Mouse (Mus musculus) heart, embryonic 11.5 days (tissue): ENCODE results near the gene Smpd3. TPM values are rescaled to one million over a fixed set of nuclear protein-coding genes. Genes with fewer than 3 reads are reported as not detected.
A peak's percentile ranks its signal among the peaks of the same experiment; 100 is the strongest.
"Not testable (repeated sequence)": the region's sequence is repeated elsewhere in the genome, so short reads cannot be mapped to it uniquely, and the experiment has no call there.

Source experiments
- ATAC-seq: fragments of 200-750 bp; cut with Nextera tagmentation; replicated peaks from 2 replicates; pipeline ENCODE4 v1.8.0; 2017; ENCODE audit warnings: moderate library complexity; ENCODE audit not compliant: insufficient number of reproducible peaks, low FRiP score, low TSS enrichment
- H3K27ac ChIP-seq: fragments of 300-500 bp; sonication (generic); 2 replicates; pipeline ENCODE4 v1.5.1; 2014; ENCODE audit warnings: mild to moderate bottlenecking, low read depth, low read length
- H3K27me3 ChIP-seq: fragments of 300-500 bp; sonication (generic); 2 replicates; pipeline ENCODE4 v1.6.1; 2014; ENCODE audit warnings: mild to moderate bottlenecking, low read length, mixed read lengths; ENCODE audit not compliant: control insufficient read depth, insufficient read depth
- H3K36me3 ChIP-seq: fragments of 300-500 bp; sonication (generic); 2 replicates; pipeline ENCODE4 v1.6.1; 2014; ENCODE audit warnings: mild to moderate bottlenecking, low read length, moderate library complexity, mixed read lengths; ENCODE audit not compliant: control insufficient read depth, insufficient read depth
- H3K4me1 ChIP-seq: fragments of 300-500 bp; sonication (generic); 2 replicates; pipeline ENCODE4 v1.6.1; 2014; ENCODE audit warnings: low read length; ENCODE audit not compliant: control insufficient read depth, insufficient read depth
- H3K4me2 ChIP-seq: fragments of 300-500 bp; sonication (generic); 2 replicates; pipeline ENCODE4 v1.6.1; 2014; ENCODE audit warnings: mild to moderate bottlenecking, moderate library complexity
- H3K4me3 ChIP-seq: fragments of 300-500 bp; sonication (generic); 2 replicates; pipeline ENCODE4 v1.5.1; 2014; ENCODE audit warnings: low read depth, low read length
- H3K9ac ChIP-seq: fragments of 300-500 bp; sonication (generic); 2 replicates; pipeline ENCODE4 v1.6.1; 2014; ENCODE audit warnings: mild to moderate bottlenecking, low read depth, low read length, moderate library complexity
- H3K9me3 ChIP-seq: fragments of 300-500 bp; sonication (generic); replicated peaks from 2 replicates; pipeline ENCODE4 v1.6.1; 2016; ENCODE audit warnings: low read length; ENCODE audit not compliant: control insufficient read depth
- WGBS: fragments of 180-500 bp; shearing (Covaris S2); extraction: QIAGEN DNeasy Blood & Tissue Kit; methylation state at CpG from one replicate; pipeline ENCODE4 v1.1.7; 2014; ENCODE audit not compliant: insufficient replicate concordance; 5-methylcytosine and 5-hydroxymethylcytosine counted together
- polyA plus RNA-seq: library from polyadenylated mRNA; unstranded; fragments of >200 nt; fragmentation: Nextera tagmentation; extraction: Ambion mirVana; gene quantifications from 2 replicates; pipeline ENCODE4 v1.2.1, GENCODE M21; 2014

The Smpd3 gene
- polyA plus RNA-seq, 1 experiment from 2014 or later: 2.3 TPM

DNA sequence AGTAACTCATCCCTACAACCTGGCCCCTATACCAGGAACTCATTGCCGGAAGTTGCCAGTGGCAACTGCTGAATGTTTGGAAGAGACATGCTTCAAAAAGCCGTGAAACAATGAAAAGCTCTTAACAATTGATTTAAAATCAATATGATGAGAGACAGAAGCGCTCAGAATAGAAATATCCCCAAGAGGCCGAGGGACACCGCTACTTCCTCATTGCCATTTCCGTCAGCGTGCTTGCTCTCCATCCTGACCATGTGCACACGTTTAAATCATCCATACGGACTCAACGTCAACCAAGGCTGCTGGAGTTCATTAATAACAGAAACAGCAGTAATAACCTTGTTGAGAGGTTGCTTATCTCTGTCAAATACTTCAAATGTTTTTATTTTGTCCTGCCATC, 21.3 kb downstream of the Smpd3 start:
- H3K27me3 ChIP-seq: peaks cover 2% of the 10 kb centered on the region; the same call in 1 of the 2 replicates
- no peak overlapping the region for H3K9ac ChIP-seq
- no peak for ATAC-seq
- no peak overlapping the region for H3K4me2 ChIP-seq
- H3K4me3 ChIP-seq: no peak overlapping the region
- WGBS: 71% methylated on average over 10 of the region's 10 CpGs
- no peaks in the 10 kb centered on the region for H3K36me3 ChIP-seq
- no peaks in the 10 kb centered on the region for H3K4me1 ChIP-seq
- no peak overlapping the region for H3K27ac ChIP-seq
- no peaks in the 10 kb centered on the region for H3K9me3 ChIP-seq

DNA sequence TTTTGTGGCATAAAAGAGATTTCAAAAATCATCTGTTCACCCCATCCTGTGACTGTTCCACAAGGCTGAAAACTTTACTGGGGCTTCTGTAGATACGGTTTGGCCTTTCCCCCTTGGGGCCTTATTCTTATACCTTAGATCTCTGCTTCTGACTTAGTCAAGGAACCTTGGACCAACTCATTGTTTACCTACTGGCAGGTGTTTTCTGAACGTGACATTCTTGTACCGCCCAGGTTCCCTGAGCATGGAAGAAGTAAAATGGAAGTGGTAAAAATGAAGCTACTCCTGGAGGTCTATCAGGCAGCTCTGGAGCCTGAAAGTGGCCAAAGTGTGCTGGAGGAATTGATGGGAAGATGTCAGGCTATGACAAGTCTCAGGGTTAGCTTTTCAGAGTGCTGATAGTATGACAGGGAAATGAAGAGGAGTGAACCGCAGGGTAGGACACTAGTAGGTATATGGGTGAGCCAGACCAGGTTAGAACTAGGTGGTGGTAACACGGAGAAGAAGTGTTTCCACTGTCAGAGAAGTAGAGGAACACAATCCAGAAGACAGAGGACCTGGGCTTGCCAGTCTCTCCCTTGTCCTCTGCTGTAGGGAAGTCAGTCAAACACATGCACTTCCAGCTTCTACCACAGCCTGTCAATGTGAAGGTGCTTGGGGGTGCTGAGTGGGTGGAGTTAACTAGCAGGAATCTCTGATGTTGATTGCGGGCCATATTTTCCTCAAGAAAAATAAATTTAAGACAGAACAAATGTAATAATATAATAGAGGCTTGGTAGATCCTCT, 22.2 kb downstream of the Smpd3 start:
- ATAC-seq: no peak
- H3K9ac ChIP-seq: no peak overlapping the region
- 82% methylated on average over 6 of the region's 6 CpGs for WGBS
- H3K27me3 ChIP-seq: peaks cover 2% of the 10 kb centered on the region; the same call in 1 of the 2 replicates
- H3K4me3 ChIP-seq: no peak overlapping the region
- no peak overlapping the region for H3K4me2 ChIP-seq
- no peaks in the 10 kb centered on the region for H3K9me3 ChIP-seq
- H3K36me3 ChIP-seq: no peaks in the 10 kb centered on the region
- no peak overlapping the region for H3K27ac ChIP-seq
- no peaks in the 10 kb centered on the region for H3K4me1 ChIP-seq

DNA sequence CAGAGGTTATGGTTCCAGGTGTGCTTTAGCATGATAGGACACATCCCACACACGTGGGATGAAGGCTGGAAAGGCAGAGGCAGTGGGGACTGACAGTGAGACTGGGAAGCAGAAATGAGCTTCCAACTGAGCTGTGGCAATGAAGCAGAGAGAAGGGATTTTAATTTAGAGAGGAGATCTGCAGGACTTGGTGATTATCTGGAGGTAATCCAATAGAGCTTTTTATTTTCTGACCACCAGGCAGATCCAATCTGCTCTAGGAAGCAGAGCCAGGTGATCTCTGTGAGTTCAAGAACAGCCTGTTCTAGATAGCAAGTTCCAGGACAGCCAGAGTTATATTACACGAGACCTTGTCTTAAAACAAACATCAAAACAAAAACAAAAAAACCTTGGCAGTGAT, 24.0 kb downstream of the Smpd3 start:
- Histone ChIP-seq H3K4me2 (no peak overlapping the region), H3K36me3 (no peaks in the 10 kb centered on the region), H3K27ac (no peak overlapping the region), H3K9me3 (no peaks in the 10 kb centered on the region), H3K9ac (no peak overlapping the region), H3K4me1 (no peaks in the 10 kb centered on the region), H3K27me3 (peaks cover 2% of the 10 kb centered on the region; the same call in 1 of the 2 replicates), H3K4me3 (no peak overlapping the region)
- WGBS: 51% methylated on average over 2 of the region's 2 CpGs
- ATAC-seq: no peak

DNA sequence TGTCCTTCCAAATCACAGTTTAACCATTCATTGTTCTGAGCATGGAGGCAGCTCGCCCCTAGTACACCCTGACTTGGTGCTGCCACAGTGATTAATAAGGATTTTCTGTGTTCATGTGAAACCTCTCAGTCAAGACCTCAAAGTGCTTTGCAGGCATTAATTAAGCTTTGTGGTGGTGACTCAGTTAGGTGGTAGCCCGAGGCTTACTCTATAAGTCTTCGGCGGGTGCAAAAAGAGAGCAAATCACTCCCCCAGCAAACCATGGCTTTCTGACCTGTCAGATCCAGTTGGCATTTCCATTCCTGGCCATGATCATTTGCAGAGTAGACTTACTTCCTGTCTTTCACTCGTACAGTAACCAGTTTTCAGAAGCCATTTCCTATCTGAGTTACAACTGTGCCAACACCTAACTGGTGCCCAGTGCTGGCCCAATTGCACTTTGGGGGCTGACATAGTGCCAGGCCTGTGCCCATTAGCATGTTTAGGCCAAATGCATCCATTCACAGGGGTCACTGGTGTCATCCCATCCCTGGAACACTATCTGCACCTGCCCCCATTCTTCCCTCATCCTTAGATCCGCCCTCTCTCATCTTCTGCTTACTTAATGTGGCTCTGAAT, 24.6 kb downstream of the Smpd3 start:
- Histone ChIP-seq H3K4me3 (no peak overlapping the region), H3K4me2 (no peak overlapping the region), H3K9ac (no peak overlapping the region), H3K9me3 (no peaks in the 10 kb centered on the region), H3K4me1 (no peaks in the 10 kb centered on the region), H3K27me3 (no peaks in the 10 kb centered on the region), H3K27ac (no peak overlapping the region), H3K36me3 (no peaks in the 10 kb centered on the region)
- WGBS: 77% methylated on average over 6 of the region's 6 CpGs
- ATAC-seq: no peak

DNA sequence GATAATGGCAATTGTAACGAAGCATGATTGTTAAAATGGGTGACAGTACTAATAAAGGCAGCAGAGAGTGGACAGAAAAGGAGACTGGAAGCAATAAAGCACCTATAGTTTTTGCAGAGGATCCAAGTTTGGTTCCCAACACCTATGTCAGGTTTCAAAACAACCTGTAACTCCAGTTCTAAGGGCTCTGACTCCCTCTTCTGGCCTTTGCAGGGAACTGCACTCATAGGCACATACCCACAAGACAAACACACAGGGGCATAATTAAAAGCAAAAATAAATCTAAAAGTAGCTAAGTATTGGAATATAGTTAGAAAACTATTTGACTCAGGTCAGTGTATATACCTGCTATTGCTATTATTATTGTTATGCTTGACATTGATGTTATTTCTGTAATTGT, 25.8 kb downstream of the Smpd3 start:
- H3K4me2 ChIP-seq: no peak overlapping the region
- no peaks in the 10 kb centered on the region for H3K4me1 ChIP-seq
- ATAC-seq: no peak
- H3K9me3 ChIP-seq: no peaks in the 10 kb centered on the region
- no peaks in the 10 kb centered on the region for H3K27me3 ChIP-seq
- no peaks in the 10 kb centered on the region for H3K36me3 ChIP-seq
- no peak overlapping the region for H3K4me3 ChIP-seq
- 83% methylated on average over 1 of the region's 1 CpGs for WGBS
- H3K9ac ChIP-seq: no peak overlapping the region
- no peak overlapping the region for H3K27ac ChIP-seq

DNA sequence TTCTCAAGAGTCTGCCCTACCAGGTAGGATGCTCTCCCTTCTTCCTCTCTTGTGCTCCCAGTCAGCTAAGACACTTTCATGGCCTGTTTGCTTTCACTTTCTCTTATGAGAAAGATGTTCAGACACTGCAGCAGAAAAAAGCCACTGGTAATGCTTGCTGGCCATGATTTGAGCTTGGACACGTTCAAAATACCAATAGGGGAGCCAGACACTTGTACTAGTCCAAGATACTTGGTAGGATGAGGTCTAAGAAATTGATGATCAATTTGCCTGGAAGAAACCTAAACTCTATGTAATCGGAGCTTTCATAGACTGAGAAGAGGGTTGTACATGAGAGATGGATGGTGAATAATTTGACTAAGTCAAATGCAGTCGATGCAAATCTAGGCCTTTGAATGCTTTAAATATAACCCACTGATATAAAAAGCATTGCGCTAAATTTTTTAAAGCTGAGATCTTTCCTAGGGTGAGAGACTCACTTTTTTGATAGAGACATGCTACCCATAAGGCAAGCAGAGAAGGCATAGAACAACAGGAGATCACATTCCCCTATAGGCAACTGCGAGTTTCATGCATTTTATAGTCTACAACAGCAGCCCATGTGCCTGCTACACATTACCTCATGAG, 27.6 kb downstream of the Smpd3 start:
- Histone ChIP-seq H3K27me3 (no peaks in the 10 kb centered on the region), H3K9ac (no peak overlapping the region), H3K4me2 (no peak overlapping the region), H3K4me3 (no peak overlapping the region), H3K36me3 (no peaks in the 10 kb centered on the region), H3K27ac (no peak overlapping the region), H3K9me3 (no peaks in the 10 kb centered on the region), H3K4me1 (no peaks in the 10 kb centered on the region)
- ATAC-seq: no peak
- 79% methylated on average over 5 of the region's 5 CpGs for WGBS

DNA sequence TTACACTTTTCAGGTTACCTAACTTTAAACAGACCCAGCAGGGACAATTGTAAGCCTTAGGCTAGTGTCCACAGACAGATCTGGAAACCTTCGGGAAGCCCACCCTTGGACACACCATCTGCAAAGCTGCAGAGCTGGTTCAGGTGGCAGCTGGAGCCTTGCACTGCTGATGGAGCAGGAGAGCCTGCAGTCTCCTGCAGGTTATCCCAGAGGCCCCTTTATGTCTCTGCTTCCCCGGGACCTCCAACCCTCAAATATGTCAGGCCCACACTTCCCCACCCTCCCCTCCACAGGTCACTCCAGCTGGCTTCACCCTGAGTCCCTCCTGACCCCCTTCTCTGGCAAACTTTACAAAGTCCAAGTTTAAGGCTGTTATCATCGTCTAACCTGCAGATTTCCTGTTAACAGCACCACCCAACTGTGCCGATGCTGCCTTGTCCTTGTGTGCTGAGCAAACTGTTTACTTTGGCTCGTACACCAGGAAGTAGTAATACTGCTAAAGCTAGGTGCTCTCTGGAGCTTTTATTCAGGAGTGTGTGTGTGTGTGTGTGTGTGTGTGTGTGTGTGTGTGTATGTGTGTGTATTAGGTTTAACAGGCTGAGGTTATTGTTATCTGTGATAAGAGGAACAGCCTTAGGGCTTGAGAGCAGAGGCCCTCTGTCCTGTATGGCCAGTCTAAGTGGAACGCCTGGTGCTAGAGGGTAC, 29.6 kb downstream of the Smpd3 start:
- WGBS: 48% methylated on average over 6 of the region's 6 CpGs
- not testable (repeated sequence) for H3K4me3 ChIP-seq, H3K27me3 ChIP-seq, H3K9me3 ChIP-seq, H3K27ac ChIP-seq, H3K36me3 ChIP-seq, H3K4me2 ChIP-seq, H3K9ac ChIP-seq, H3K4me1 ChIP-seq
- ATAC-seq: peak; percentile 55; the same call in 1 of the 2 replicates

DNA sequence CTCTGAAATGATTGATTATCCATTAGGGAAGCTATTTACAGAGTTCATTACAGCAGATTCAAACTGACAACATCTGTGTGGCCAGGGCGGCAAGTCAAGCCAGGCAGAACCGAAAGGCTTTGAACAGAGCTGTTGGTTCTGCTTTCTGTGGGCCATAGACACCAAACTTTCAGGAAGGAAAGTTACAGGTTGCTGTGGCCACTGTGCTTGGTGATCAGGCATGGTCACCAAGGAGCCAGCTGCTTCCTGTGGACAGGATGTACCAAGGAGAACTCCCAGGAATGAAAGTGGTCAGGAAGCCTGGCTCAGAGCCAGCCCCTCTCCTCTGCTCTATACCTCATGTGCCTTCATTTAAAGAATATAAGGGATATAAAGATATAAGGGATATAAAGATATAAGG, 30.2 kb downstream of the Smpd3 start:
- no peak overlapping the region for H3K27ac ChIP-seq

More for the DNA sequence above, 30.2 kb downstream of the Smpd3 start:
- no peaks in the 10 kb centered on the region for H3K27me3 ChIP-seq
- no peaks in the 10 kb centered on the region for H3K4me1 ChIP-seq
- no peak overlapping the region for H3K4me3 ChIP-seq
- no peak for ATAC-seq
- 70% methylated on average over 2 of the region's 2 CpGs for WGBS
- no peaks in the 10 kb centered on the region for H3K9me3 ChIP-seq
- H3K4me2 ChIP-seq: no peak overlapping the region
- no peaks in the 10 kb centered on the region for H3K36me3 ChIP-seq
- H3K9ac ChIP-seq: no peak overlapping the region
